Mouse (Mus musculus) gastrocnemius, postnatal 25 days (tissue): ENCODE results near the gene Zfp94. TPM values are rescaled to one million over a fixed set of nuclear protein-coding genes. Genes with fewer than 3 reads are reported as not detected.

Experiments
- DNase-seq: peaks from one replicate; pipeline ENCODE4 v3.0.0; 2022
- microRNA-seq, 2 experiments: library from miRNA; unstranded; fragments of <30 nt; microRNA quantifications; one replicate each; pipeline ENCODE4 v1.2.0; 2021; ENCODE audit warnings: borderline replicate concordance in 2 of 2
- total RNA-seq, 2 experiments: library from RNA; stranded (reverse); gene quantifications; 1 replicate in 1 of 2; 2 replicates in 1 of 2; pipeline ENCODE4 v1.2.3; 2021

The Zfp94 gene
- total RNA-seq, 2 experiments from 2014 or later, result 1.3 to 1.8 TPM

DNA sequence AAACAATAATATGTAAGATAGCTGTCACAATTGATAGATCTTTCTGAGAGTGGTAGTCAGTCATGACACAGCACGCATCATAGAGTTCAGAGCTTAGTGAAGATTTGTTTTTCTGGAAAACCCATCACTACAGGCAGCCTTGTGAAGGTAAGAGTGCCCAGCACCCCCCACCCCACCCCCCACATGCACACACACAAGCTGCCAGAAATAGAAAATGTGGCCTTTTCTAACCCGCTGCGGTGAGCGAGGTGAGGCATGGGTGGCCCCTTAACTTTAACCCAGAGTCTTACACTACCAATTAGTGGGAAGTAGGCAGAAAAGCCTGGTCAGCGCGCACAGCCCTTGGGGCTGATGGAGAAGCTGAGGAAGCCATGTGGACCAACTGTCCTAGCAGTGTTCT is 45.3 kb downstream of the Zfp94 start:
- DNase-seq, result no peak

- DNase-seq, result peak; percentile 72
Measured at GRCm38 (mm10) chr7:24270288-24270672, 46.2 kb downstream of the Zfp94 start, which contains the start of gene Zfp93. TSS of gene Zfp93 (plus strand) at chr7:24270420.

DNA sequence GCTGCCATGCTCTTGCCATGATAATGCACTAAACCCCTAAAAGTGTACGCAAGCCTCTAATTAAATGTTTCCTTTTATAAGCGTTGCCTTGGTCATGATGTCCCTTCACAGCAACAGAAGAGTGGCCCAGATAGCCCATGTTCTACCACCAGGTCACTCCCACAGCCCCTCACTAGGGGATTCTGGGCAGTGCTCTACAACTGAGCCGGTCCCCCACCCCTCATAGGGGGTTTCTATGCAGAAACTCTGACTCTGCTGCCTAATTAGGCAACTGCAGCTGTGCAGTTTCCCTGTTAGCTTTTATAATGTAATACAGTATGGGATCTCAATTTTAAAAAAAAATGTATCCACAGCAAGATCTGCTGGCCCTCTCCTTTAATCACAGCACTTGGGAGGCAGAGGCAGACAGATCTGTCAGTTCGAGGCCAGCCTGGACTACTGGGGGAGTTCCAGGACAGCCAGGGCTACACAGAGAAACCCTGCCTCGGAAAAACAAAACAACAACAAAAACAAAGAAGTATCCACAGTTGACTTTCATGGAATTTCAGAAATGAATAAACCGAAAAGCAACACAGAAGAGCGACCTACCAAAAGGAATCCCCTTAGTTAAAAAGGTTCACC is 46.7 kb downstream of the Zfp94 start:
- DNase-seq, result no peak

DNA sequence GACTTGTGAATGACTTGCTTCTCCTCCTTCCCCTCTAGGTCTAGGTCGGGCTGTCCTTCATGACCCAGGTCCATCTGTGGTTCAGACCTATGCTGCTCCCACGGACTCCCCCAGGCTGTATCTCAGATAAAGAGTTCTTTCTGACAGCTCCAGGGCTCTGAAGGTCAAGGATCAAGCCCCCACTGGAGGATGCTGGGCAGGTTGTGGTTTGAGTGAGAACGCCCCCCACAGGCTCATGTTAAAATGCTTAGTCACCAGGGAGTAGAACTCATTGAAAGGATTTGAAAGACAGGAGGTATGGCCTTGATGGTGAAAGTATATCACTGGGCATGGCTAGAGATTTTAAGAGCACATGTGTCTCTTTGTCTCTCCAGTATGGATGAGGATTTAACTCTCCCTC is 47.2 kb downstream of the Zfp94 start:
- DNase-seq, result no peak

GRCm38 (mm10) chr7:24268176-24269155 is 48.0 kb downstream of the Zfp94 start:
- no peak for DNase-seq

DNA sequence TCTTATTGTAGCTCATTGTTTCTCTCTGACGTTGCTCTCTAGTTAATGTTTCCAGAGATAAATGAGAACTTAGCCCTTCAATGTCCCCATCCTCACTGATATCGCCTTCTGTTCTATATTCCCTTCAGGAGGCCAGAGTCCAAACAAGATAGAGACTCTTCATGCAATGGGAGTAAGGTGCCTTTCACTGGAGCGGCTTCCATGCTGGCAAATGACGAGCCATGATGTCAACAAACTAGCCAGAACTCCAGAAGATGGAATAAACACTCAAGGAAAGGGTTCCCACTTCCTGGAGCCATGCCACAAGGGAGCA is 56.5 kb downstream of the Zfp94 start:
- DNase-seq, result no peak

GRCm38 (mm10) chr7:24259306-24259999 is 57.0 kb downstream of the Zfp94 start:
- DNase-seq, result no peak

DNA sequence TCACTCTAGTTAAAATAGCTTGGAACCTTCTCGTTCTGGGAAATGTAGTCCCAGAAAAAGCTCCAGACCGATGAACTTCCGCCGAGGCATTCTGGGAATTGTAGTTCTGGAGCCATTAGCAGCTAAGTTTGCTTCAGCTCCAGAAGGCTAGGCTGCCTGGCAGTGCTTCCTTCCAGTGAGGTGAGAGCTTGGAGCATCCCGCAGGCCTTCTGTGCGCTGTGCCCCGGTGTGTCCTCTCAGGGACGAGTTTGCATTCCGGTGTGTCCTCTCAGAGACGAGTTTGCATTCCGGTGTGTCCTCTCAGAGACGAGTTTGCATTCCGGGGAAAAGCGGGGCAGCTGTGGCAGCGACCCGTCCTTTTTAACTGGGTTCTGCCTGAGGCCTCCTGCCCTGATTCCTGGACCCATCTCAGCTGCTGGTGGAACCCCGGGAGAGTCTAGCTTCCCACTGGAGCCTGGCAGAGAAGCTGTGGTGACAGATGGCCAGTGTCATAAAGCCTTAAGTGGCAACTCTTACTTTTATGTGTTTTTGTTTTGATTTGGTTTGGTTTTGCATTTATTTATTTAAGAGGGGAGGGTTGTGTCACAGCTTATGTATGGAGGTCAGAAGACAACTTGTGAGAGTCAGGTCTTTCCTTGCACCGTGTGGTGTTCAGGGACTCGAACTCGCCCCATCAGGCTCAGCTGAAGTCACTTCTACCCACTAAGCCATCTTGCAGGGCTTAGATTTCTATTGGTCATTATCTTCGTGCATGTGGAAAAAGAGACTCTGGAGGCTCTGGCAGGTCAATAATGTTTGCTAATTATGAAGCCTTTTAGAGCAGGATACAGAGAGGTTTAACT is 61.6 kb downstream of the Zfp94 start, which contains the start of gene Zfp108:
Gene Zfp108 (plus strand): TSS at position 162 of the 842 bp plus-strand sequence.
- DNase-seq, result peak; percentile 81

DNA sequence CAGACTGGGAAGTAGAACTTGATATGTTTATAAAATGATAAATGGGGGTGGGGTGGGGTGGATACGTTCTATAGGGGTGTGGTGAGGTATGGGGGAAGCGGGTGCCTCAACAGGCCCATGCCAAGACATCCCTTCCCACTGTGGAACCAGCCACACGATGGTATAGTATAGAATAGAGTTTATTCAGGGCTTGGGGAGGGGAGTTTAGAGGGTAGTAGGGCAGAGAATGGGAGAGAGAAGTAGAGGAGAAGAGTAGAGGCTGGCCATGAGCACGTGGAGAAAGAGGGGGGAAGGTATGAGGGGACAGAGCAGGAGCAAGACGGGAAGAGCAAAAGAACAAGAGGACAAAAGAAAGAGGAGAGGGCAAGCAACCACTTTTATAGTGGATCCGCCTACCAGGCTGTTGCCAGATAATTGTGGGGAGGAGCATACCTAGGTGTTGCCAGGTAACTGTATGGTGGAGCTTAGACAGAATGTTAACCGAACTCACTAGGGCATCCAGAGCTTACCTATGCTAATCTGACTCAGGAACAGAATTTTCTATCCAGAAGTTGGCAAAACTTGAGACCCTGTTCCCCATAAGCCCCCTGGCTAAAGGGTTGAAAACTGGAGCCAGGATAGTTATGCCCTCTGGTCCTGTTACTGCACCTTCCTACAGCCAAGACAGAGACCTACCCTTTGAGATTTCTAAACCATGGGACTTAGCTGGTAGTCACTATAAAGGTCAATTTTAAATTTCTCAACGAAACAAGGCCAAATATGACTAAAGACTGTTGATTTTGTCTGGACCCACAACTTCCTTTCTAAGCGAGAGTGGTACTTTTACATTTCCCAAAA is 62.5 kb downstream of the Zfp94 start:
- no peak for DNase-seq

Small RNAs within 50 kb of the gene (microRNA-seq; reads per million reads assigned to microRNA genes)
- 0 reads per million in 2 experiments for gene Gm27592

Other genes with a start within 250 kb of the Zfp94 start
- gene Zfp180, start 234.7 kb downstream of the Zfp94 start, total RNA-seq, result 10 to 100 TPM; 10.3 TPM
- 1 to 10 TPM; 4.9 TPM for gene Zfp112, start 204.4 kb downstream of the Zfp94 start, total RNA-seq
- 1 to 10 TPM; 4.1 to 4.6 TPM for gene Zfp235, start 182.5 kb downstream of the Zfp94 start, total RNA-seq
- gene Zfp114, start 141.6 kb downstream of the Zfp94 start, total RNA-seq, result not detected
- gene Zfp111, start 105.2 kb downstream of the Zfp94 start, total RNA-seq, result 1 to 10 TPM; 2.5 to 2.6 TPM
- 1 to 10 TPM; 2.2 TPM for gene Zfp109, start 79.1 kb downstream of the Zfp94 start, total RNA-seq
- gene Zfp108, start 61.9 kb downstream of the Zfp94 start, total RNA-seq, result 1 to 10 TPM; 1.4 to 1.9 TPM
- gene Zfp93, start 46.2 kb downstream of the Zfp94 start, total RNA-seq, result 1 to 10 TPM; 3.6 to 4.4 TPM
- gene Zfp61, start 15.4 kb downstream of the Zfp94 start, total RNA-seq, result 1 to 10 TPM; 2.9 to 3.2 TPM
- gene Tescl, start 17.3 kb upstream of the Zfp94 start, total RNA-seq, result not detected
- gene Lypd5, start 32.5 kb upstream of the Zfp94 start, total RNA-seq, result not detected
- gene Kcnn4, start 53.6 kb upstream of the Zfp94 start, total RNA-seq, result under 1 TPM; 0.13 to 0.70 TPM
- gene Smg9, start 83.0 kb upstream of the Zfp94 start, total RNA-seq, result 10 to 100 TPM in 1 of 2 experiments, 1 to 10 TPM in 1; 8.2 to 11.0 TPM
- gene Irgc1, start 135.6 kb upstream of the Zfp94 start, total RNA-seq, result not detected
- gene Plaur, start 145.8 kb upstream of the Zfp94 start, total RNA-seq, result under 1 TPM in 1 of 2 experiments, not detected in 1; 0.75 TPM
- 1 to 10 TPM; 4.4 to 4.5 TPM for gene Cadm4, start 165.4 kb upstream of the Zfp94 start, total RNA-seq
- gene Zfp428, start 190.3 kb upstream of the Zfp94 start, total RNA-seq, result 1 to 10 TPM; 4.0 TPM
- not detected for gene AC161166.1, start 195.8 kb upstream of the Zfp94 start, total RNA-seq
- gene Irgq, start 214.0 kb upstream of the Zfp94 start, total RNA-seq, result 10 to 100 TPM; 12.3 to 13.0 TPM
- gene Pinlyp, start 229.5 kb upstream of the Zfp94 start, total RNA-seq, result not detected
- gene Xrcc1, start 229.6 kb upstream of the Zfp94 start, total RNA-seq, result 10 to 100 TPM; 15.8 to 17.5 TPM